Mouse (Mus musculus): ENCODE data around the gene Btf3. TPM values are rescaled to one million over a fixed set of nuclear protein-coding genes. Genes with fewer than 3 reads are reported as not detected.
A peak's percentile ranks its signal among the peaks of the same experiment; 100 is the strongest.

Btf3 gene
- total RNA-seq (2012; rRNA removed) (1,152 and 1,208 TPM in 2 replicates), polyA plus RNA-seq (2012; ENCODE audit: insufficient read depth in 1 of 2, insufficient read length in 2 of 2, low read depth in 1 of 2, low replicate concordance in 2 of 2, missing spikeins in 1 of 2) (1,000 to 10,000 TPM in 1 of 2 experiments, 100 to 1,000 TPM in 1; 227 to 1,291 TPM)

GRCm38 (mm10) chr13:98316480-98317245, at the start of gene Btf3:
Gene Btf3 (minus strand): TSS chr13:98317006.
- Histone ChIP-seq H3K27me3 (ENCODE audit: control insufficient read depth in 1 of 2, insufficient read depth in 2 of 2, low read length in 2 of 2) (no peaks in the 10 kb centered on the region), H3K4me3 (ENCODE audit: control insufficient read depth in 1 of 2, insufficient read depth in 1 of 2, low read depth in 2 of 2, low read length in 2 of 2) (peak within 1 kb of the TSS; percentile 63 to 90), H3K4me1 (ENCODE audit: control insufficient read depth in 1 of 2, insufficient read depth in 2 of 2, low read length in 2 of 2) (peaks cover 9 to 21% of the 10 kb centered on the region in 2 experiments), H3K9me3 (replicated peaks; ENCODE audit: insufficient read depth, low read length) (no peaks in the 10 kb centered on the region), H3K36me3 (ENCODE audit: control insufficient read depth in 1 of 2, insufficient read depth in 2 of 2, low read length in 2 of 2) (peaks cover 31 to 41% of the 10 kb centered on the region in 2 experiments), H3K79me2 (ENCODE audit: control insufficient read depth, insufficient read depth, low read length, poor library complexity) (peaks cover 43% of the 10 kb centered on the region), H3K27ac (ENCODE audit: control insufficient read depth, low read depth, low read length) (peak within 1 kb of the TSS; percentile 80), H3K9ac (ENCODE audit: control insufficient read depth, low read depth, low read length, poor library complexity, severe bottlenecking) (peak within 1 kb of the TSS; percentile 98)
- DNase-seq (ENCODE audit: low read depth, low spot score): peak; percentile 95
- no peak for TF ChIP-seq MYB (IDR thresholded peaks at IDR 0.05; ENCODE audit: low read depth, low read length)
- no peak for TF ChIP-seq TAL1 (IDR thresholded peaks at IDR 0.05; ENCODE audit: low read length)
- TF ChIP-seq POLR2AphosphoS5 (IDR thresholded peaks at IDR 0.05; ENCODE audit: borderline replicate concordance, low read depth, low read length): no peak
- TF ChIP-seq POLR2A (IDR thresholded peaks at IDR 0.05; ENCODE audit: control insufficient read depth in 1 of 2, insufficient read depth in 1 of 2, low read depth in 1 of 2, low read length in 2 of 2, poor library complexity in 1 of 2): peak; percentile 87 to 90
- TF ChIP-seq ZKSCAN1 (IDR thresholded peaks at IDR 0.05; ENCODE audit: low read depth, low read length): no peak
- no peak for TF ChIP-seq MYC (IDR thresholded peaks at IDR 0.05; ENCODE audit: low read depth, low read length)
- no peak for TF ChIP-seq USF2 (IDR thresholded peaks at IDR 0.05; ENCODE audit: borderline replicate concordance in 1 of 2, insufficient read depth in 1 of 2, low read depth in 1 of 2, low read length in 2 of 2)
- peak; percentile 41; the same call in 1 of the 2 replicates for TF ChIP-seq MAX (IDR thresholded peaks at IDR 0.05; ENCODE audit: low read length)
- TF ChIP-seq CHD1 (IDR thresholded peaks at IDR 0.05; ENCODE audit: low read depth, low read length): no peak
- peak; percentile 87 for TF ChIP-seq NRF1 (IDR thresholded peaks at IDR 0.05; ENCODE audit: insufficient read depth, low read depth, low read length, poor library complexity, severe bottlenecking)
- 0 out of 2 replicates have a peak, but pooled peaks have one; percentile 33 for TF ChIP-seq UBTF (IDR thresholded peaks at IDR 0.05; ENCODE audit: borderline replicate concordance, insufficient read depth, low read depth, low read length)
- peak; percentile 81 for TF ChIP-seq ELF1 (IDR thresholded peaks at IDR 0.05; ENCODE audit: low read depth, low read length)
- TF ChIP-seq ZNF384 (IDR thresholded peaks at IDR 0.05; ENCODE audit: low read depth, low read length): no peak
- TF ChIP-seq POLR2AphosphoS2 (IDR thresholded peaks at IDR 0.05; ENCODE audit: low read length): peak; percentile 62; the same call in 1 of the 2 replicates
- TF ChIP-seq USF1 (IDR thresholded peaks at IDR 0.05; ENCODE audit: low read depth, low read length): no peak
- peak; percentile 70 for TF ChIP-seq SIN3A (IDR thresholded peaks at IDR 0.05; ENCODE audit: low read length)
- TF ChIP-seq TCF12 (IDR thresholded peaks at IDR 0.05; ENCODE audit: low read depth, low read length): peak; percentile 55
- TF ChIP-seq MXI1 (IDR thresholded peaks at IDR 0.05; ENCODE audit: low read depth, low read length): peak; percentile 69
- no peak for TF ChIP-seq MAZ (IDR thresholded peaks at IDR 0.05; ENCODE audit: low read depth, low read length)
- TF ChIP-seq RAD21 (IDR thresholded peaks at IDR 0.05; ENCODE audit: low read depth, low read length): no peak
- no peak for TF ChIP-seq ZC3H11A (IDR thresholded peaks at IDR 0.05; ENCODE audit: low read depth, low read length)
- no peak for TF ChIP-seq CHD2 (IDR thresholded peaks at IDR 0.05; ENCODE audit: low read length)
- TF ChIP-seq EP300 (IDR thresholded peaks at IDR 0.05; ENCODE audit: low read depth in 1 of 2, low read length in 2 of 2): no peak
- TF ChIP-seq CTCF (IDR thresholded peaks at IDR 0.05 in 2 of 3, conservative IDR thresholded peaks at IDR 0.05 in 1 of 3; ENCODE audit: control insufficient read depth in 1 of 3, insufficient read depth in 1 of 3, low read depth in 2 of 3, low read length in 3 of 3, poor library complexity in 1 of 3, severe bottlenecking in 1 of 3): no peak
- peak; percentile 83 for TF ChIP-seq TBP (IDR thresholded peaks at IDR 0.05; ENCODE audit: low read depth, low read length)
- no peak for TF ChIP-seq GATA1 (IDR thresholded peaks at IDR 0.05; ENCODE audit: low read depth, low read length)
- no peak for TF ChIP-seq JUND (IDR thresholded peaks at IDR 0.05; ENCODE audit: low read depth, low read length)
- TF ChIP-seq MAFK (IDR thresholded peaks at IDR 0.05; ENCODE audit: borderline replicate concordance, low read depth, low read length): no peak
- TF ChIP-seq RCOR1 (IDR thresholded peaks at IDR 0.05; ENCODE audit: low read depth, low read length): no peak
- TF ChIP-seq ZMIZ1 (IDR thresholded peaks at IDR 0.05; ENCODE audit: low read depth, low read length): 0 out of 2 replicates have a peak, but pooled peaks have one; percentile 49
- TF ChIP-seq BHLHE40 (IDR thresholded peaks at IDR 0.05; ENCODE audit: borderline replicate concordance, low read depth, low read length): no peak
- TF ChIP-seq HCFC1 (IDR thresholded peaks at IDR 0.05; ENCODE audit: low read depth, low read length): peak; percentile 84
- no peak for TF ChIP-seq E2F4 (IDR thresholded peaks at IDR 0.05; ENCODE audit: borderline replicate concordance, low read depth, low read length)
- TF ChIP-seq MEF2A (IDR thresholded peaks at IDR 0.05; ENCODE audit: extremely low read depth, insufficient replicate concordance, low read depth, low read length, poor library complexity, severe bottlenecking): no peak
- TF ChIP-seq NELFE (IDR thresholded peaks at IDR 0.05; ENCODE audit: low read depth, low read length): peak; percentile 93

Data from MEL (cell line).